Mouse (Mus musculus): ENCODE data around the gene Pnkd. TPM values are rescaled to one million over a fixed set of nuclear protein-coding genes. Genes with fewer than 3 reads are reported as not detected.
A peak's percentile ranks its signal among the peaks of the same experiment; 100 is the strongest.
"Not testable (repeated sequence)": the region's sequence is repeated elsewhere in the genome, so short reads cannot be mapped to it uniquely, and the experiment has no call there.

Gene Pnkd
- polyA plus RNA-seq, 1 experiment from 2014 or later, result 39.8 TPM

GRCm38 (mm10) chr1:74393010-74393409 is 108.3 kb downstream of the Pnkd start:
- Histone ChIP-seq H3K4me2 (peak overlapping the region; percentile 96), H3K27me3 (no peaks in the 10 kb centered on the region), H3K36me3 (peaks cover 27% of the 10 kb centered on the region), H3K9me3 (replicated peaks) (no peaks in the 10 kb centered on the region), H3K27ac (peak overlapping the region; percentile 97), H3K9ac (peak overlapping the region; percentile 98), H3K4me1 (replicated peaks) (peaks cover 77% of the 10 kb centered on the region), H3K4me3 (replicated peaks) (peak overlapping the region; percentile 86)
- WGBS (ENCODE audit: insufficient replicate concordance), result 47% methylated on average over 7 of the region's 7 CpGs
- ATAC-seq (ENCODE audit: low read depth), result no peak
- DNase-seq, result no peak

GRCm38 (mm10) chr1:74393697-74394096 is 109.0 kb downstream of the Pnkd start:
- no peaks in the 10 kb centered on the region for H3K27me3 ChIP-seq
- H3K9ac ChIP-seq, result peak overlapping the region; percentile 98
- H3K27ac ChIP-seq, result peak overlapping the region; percentile 97
- 91% methylated on average over 9 of the region's 9 CpGs for WGBS (ENCODE audit: insufficient replicate concordance)
- ATAC-seq (ENCODE audit: low read depth) (no peak), DNase-seq (no peak)
- H3K36me3 ChIP-seq, result peaks cover 27% of the 10 kb centered on the region
- H3K9me3 ChIP-seq (replicated peaks), result no peaks in the 10 kb centered on the region
- peak overlapping the region; percentile 86 for H3K4me3 ChIP-seq (replicated peaks)
- H3K4me2 ChIP-seq, result peak overlapping the region; percentile 96
- peaks cover 78% of the 10 kb centered on the region for H3K4me1 ChIP-seq (replicated peaks)

- WGBS (ENCODE audit: insufficient replicate concordance), result 83% methylated on average over 9 of the region's 9 CpGs
- ATAC-seq (ENCODE audit: low read depth), result no peak
- DNase-seq, result no peak
- Histone ChIP-seq H3K27ac (peak overlapping the region; percentile 97), H3K4me1 (replicated peaks) (peaks cover 76% of the 10 kb centered on the region), H3K36me3 (peaks cover 27% of the 10 kb centered on the region), H3K9me3 (replicated peaks) (no peaks in the 10 kb centered on the region), H3K9ac (peak overlapping the region; percentile 98), H3K4me3 (replicated peaks) (no peak overlapping the region), H3K27me3 (no peaks in the 10 kb centered on the region), H3K4me2 (peak overlapping the region; percentile 96; the same call in 1 of the 2 replicates)
These were observed 109.6 kb downstream of the Pnkd start for GRCm38 (mm10) chr1:74394311-74394710.

- H3K4me2 ChIP-seq, result no peak overlapping the region
- ATAC-seq (ENCODE audit: low read depth) (no peak), DNase-seq (no peak)
- peak overlapping the region; percentile 97 for H3K27ac ChIP-seq
- H3K9ac ChIP-seq, result 0 out of 2 replicates have a peak overlapping the region, but pooled peaks have one; percentile 33
- peaks cover 71% of the 10 kb centered on the region for H3K4me1 ChIP-seq (replicated peaks)
- H3K9me3 ChIP-seq (replicated peaks), result no peaks in the 10 kb centered on the region
- peaks cover 27% of the 10 kb centered on the region for H3K36me3 ChIP-seq
- no peak overlapping the region for H3K4me3 ChIP-seq (replicated peaks)
- WGBS (ENCODE audit: insufficient replicate concordance), result 92% methylated on average over 15 of the region's 15 CpGs
- no peaks in the 10 kb centered on the region for H3K27me3 ChIP-seq
These were observed 110.1 kb downstream of the Pnkd start for GRCm38 (mm10) chr1:74394858-74395257.

DNA sequence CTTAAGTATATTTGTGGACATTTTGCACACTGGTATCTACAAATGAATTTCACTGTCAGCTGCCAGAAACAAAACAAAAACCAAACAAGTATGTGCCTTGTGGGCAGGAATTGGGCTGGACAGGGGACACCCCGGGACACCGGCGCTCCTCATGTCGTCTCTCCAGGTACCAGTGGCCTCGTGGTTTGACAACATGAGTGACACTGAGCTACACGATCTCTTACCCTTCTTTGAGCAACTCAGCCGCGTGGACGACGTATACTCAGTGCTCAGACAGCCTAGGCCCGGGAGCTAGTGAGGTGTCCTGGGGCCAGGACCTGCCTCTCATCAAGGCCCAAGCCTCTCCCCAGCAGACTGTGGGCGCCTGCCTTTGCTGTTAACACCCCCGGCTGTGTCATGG is 110.6 kb downstream of the Pnkd start:
- Histone ChIP-seq H3K9ac (0 out of 2 replicates have a peak overlapping the region, but pooled peaks have one; percentile 33), H3K9me3 (replicated peaks) (no peaks in the 10 kb centered on the region), H3K4me3 (replicated peaks) (no peak overlapping the region), H3K27me3 (no peaks in the 10 kb centered on the region), H3K36me3 (peaks cover 27% of the 10 kb centered on the region), H3K4me1 (replicated peaks) (peaks cover 68% of the 10 kb centered on the region), H3K4me2 (no peak overlapping the region), H3K27ac (peak overlapping the region; percentile 97)
- WGBS (ENCODE audit: insufficient replicate concordance), result 82% methylated on average over 12 of the region's 13 CpGs
- ATAC-seq (ENCODE audit: low read depth) (no peak), DNase-seq (no peak)

GRCm38 (mm10) chr1:74396456-74397222 is 111.9 kb downstream of the Pnkd start:
- not testable (repeated sequence) for ATAC-seq (ENCODE audit: low read depth); H3K27me3 ChIP-seq; DNase-seq; H3K9me3 ChIP-seq (replicated peaks)
- Histone ChIP-seq H3K4me1 (replicated peaks) (peaks cover 73% of the 10 kb centered on the region), H3K27ac (peak overlapping the region; percentile 91), H3K9ac (peak overlapping the region; percentile 76), H3K36me3 (peaks cover 27% of the 10 kb centered on the region), H3K4me2 (peak overlapping the region; percentile 94), H3K4me3 (replicated peaks) (peak overlapping the region; percentile 62)
- 6% methylated on average over 12 of the region's 12 CpGs for WGBS (ENCODE audit: insufficient replicate concordance)

GRCm38 (mm10) chr1:74397268-74397918 is 112.7 kb downstream of the Pnkd start:
- peaks cover 78% of the 10 kb centered on the region for H3K4me1 ChIP-seq (replicated peaks)
- ATAC-seq (ENCODE audit: low read depth), result peak; percentile 90
- 0% methylated on average over 41 of the region's 41 CpGs for WGBS (ENCODE audit: insufficient replicate concordance)
- peaks cover 27% of the 10 kb centered on the region for H3K36me3 ChIP-seq
- no peaks in the 10 kb centered on the region for H3K27me3 ChIP-seq
- peak overlapping the region; percentile 94 for H3K4me2 ChIP-seq
- peak overlapping the region; percentile 76 for H3K9ac ChIP-seq
- H3K4me3 ChIP-seq (replicated peaks), result peak overlapping the region; percentile 62
- DNase-seq, result peak; percentile 99
- peak overlapping the region; percentile 91 for H3K27ac ChIP-seq
- H3K9me3 ChIP-seq (replicated peaks), result no peaks in the 10 kb centered on the region

DNA sequence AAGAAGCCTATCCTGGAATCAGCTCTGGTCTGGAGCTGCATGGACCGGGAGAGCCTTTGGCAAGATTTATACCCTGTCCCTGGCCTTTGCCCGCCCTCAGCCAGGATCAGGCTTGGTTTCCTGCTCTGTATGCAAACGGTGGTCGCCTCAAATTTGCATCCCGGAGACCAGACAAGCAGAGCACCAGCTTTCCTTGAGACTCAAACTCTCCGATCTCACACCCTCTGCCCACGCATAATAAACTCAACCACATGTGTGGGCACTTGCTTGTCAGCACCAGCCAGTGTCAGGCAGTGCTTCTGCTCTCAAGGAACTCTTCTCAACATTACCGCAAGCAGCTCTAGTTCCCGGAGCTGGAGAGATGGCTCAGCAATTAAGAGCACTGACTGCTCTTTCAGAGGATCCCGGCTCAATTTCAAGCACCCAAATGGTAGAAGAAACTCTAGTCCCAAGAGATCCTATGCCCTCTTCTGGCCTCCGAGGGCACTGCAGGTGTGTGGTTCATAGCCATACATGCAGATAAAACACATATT is 113.3 kb downstream of the Pnkd start:
- 6% methylated on average over 11 of the region's 11 CpGs for WGBS (ENCODE audit: insufficient replicate concordance)
- Histone ChIP-seq H3K4me1 (replicated peaks) (peaks cover 76% of the 10 kb centered on the region), H3K9me3 (replicated peaks) (no peaks in the 10 kb centered on the region), H3K36me3 (peaks cover 26% of the 10 kb centered on the region), H3K27me3 (no peaks in the 10 kb centered on the region), H3K9ac (peak overlapping the region; percentile 76), H3K4me2 (peak overlapping the region; percentile 94), H3K4me3 (replicated peaks) (peak overlapping the region; percentile 62), H3K27ac (peak overlapping the region; percentile 91)
- ATAC-seq (ENCODE audit: low read depth) (peak; percentile 15), DNase-seq (peak; percentile 67)

DNA sequence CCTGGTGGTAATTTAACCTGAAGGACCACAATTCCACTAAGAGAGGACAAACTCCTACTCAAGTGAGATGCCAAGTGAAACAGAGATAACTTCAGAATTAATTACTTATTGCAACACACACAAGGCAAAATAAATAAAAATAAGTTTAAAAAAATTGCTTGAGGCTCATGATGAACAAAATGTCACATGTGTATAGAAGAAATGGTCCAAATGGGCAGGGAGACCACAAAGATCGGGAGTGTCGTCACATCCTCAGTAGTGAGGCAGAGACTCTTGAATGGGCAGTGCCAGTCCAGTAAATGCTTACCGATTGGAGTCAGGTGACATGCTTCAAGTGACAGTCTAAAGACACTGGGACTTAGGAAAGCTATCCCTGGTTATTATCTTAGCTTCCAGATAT is 115.8 kb downstream of the Pnkd start:
- no peak overlapping the region for H3K4me3 ChIP-seq (replicated peaks)
- 66% methylated on average over 3 of the region's 3 CpGs for WGBS (ENCODE audit: insufficient replicate concordance)
- no peaks in the 10 kb centered on the region for H3K9me3 ChIP-seq (replicated peaks)
- DNase-seq, result no peak
- peaks cover 52% of the 10 kb centered on the region for H3K4me1 ChIP-seq (replicated peaks)
- H3K27ac ChIP-seq, result peak overlapping the region; percentile 79
- ATAC-seq (ENCODE audit: low read depth), result no peak
- peak overlapping the region; percentile 63 for H3K4me2 ChIP-seq
- H3K27me3 ChIP-seq, result no peaks in the 10 kb centered on the region
- H3K36me3 ChIP-seq, result 0 out of 2 replicates have a peak, but pooled peaks cover under 1% of the 10 kb centered on the region
- H3K9ac ChIP-seq, result peak overlapping the region; percentile 55

- Histone ChIP-seq H3K27ac (peak overlapping the region; percentile 79), H3K4me1 (replicated peaks) (peaks cover 49% of the 10 kb centered on the region), H3K4me3 (replicated peaks) (peak overlapping the region; percentile 36), H3K4me2 (peak overlapping the region; percentile 63), H3K36me3 (no peaks in the 10 kb centered on the region), H3K27me3 (no peaks in the 10 kb centered on the region), H3K9me3 (replicated peaks) (no peaks in the 10 kb centered on the region), H3K9ac (peak overlapping the region; percentile 55)
- DNase-seq, result no peak
- 29% methylated on average over 16 of the region's 16 CpGs for WGBS (ENCODE audit: insufficient replicate concordance)
- no peak for ATAC-seq (ENCODE audit: low read depth)
These were observed 116.4 kb downstream of the Pnkd start for GRCm38 (mm10) chr1:74401015-74401702.
